Mouse (Mus musculus): ENCODE measurements around the gene Gcm1. TPM values are rescaled to one million over a fixed set of nuclear protein-coding genes. Genes with fewer than 3 reads are reported as not detected.

Gcm1 gene
- total and polyA plus RNA-seq, 3 experiments = 0.05 TPM; not detected in 2

GRCm38 (mm10) chr9:78010707-78011106 lies 41.0 kb upstream of the Gcm1 start:
- H3K27me3 ChIP-seq (ENCODE audit: insufficient read depth, low read length) = peaks cover 33% of the 10 kb centered on the region
- no peak for DNase-seq (ENCODE audit: low spot score)
- H3K9me3 ChIP-seq (replicated peaks) = no peaks in the 10 kb centered on the region
- ATAC-seq (ENCODE audit: extremely low read depth, insufficient number of reproducible peaks, low FRiP score, poor library complexity, severe bottlenecking) = no peak
- H3K4me1 ChIP-seq (ENCODE audit: insufficient read depth, low read depth, low read length) = peaks cover 18% of the 10 kb centered on the region
- TF ChIP-seq GATA1 (IDR thresholded peaks at IDR 0.05; ENCODE audit: borderline replicate concordance, low read length) (no peak), GATA2 (IDR thresholded peaks at IDR 0.05; ENCODE audit: borderline replicate concordance, low read depth, low read length) (no peak), CTCF (IDR thresholded peaks at IDR 0.05; ENCODE audit: low read depth, low read length) (no peak), POLR2AphosphoS5 (IDR thresholded peaks at IDR 0.05; ENCODE audit: insufficient replicate concordance, low read depth, low read length) (no peak), TAL1 (conservative IDR thresholded peaks at IDR 0.05; ENCODE audit: low read depth, low read length) (no peak)
- H3K4me3 ChIP-seq (ENCODE audit: low read depth, low read length) = no peak overlapping the region
- no peaks in the 10 kb centered on the region for H3K36me3 ChIP-seq (replicated peaks)

GRCm38 (mm10) chr9:78012066-78012465 lies 39.7 kb upstream of the Gcm1 start:
- DNase-seq (ENCODE audit: low spot score) = no peak
- no peak for ATAC-seq (ENCODE audit: extremely low read depth, insufficient number of reproducible peaks, low FRiP score, poor library complexity, severe bottlenecking)
- Histone ChIP-seq H3K4me3 (ENCODE audit: low read depth, low read length) (no peak overlapping the region), H3K27me3 (ENCODE audit: insufficient read depth, low read length) (peaks cover 34% of the 10 kb centered on the region), H3K4me1 (ENCODE audit: insufficient read depth, low read depth, low read length) (peaks cover 7% of the 10 kb centered on the region; the same call in 1 of the 2 replicates), H3K9me3 (replicated peaks) (no peaks in the 10 kb centered on the region), H3K36me3 (replicated peaks) (no peaks in the 10 kb centered on the region)
- TF ChIP-seq GATA1 (IDR thresholded peaks at IDR 0.05; ENCODE audit: borderline replicate concordance, low read length) = no peak
- TF ChIP-seq GATA2 (IDR thresholded peaks at IDR 0.05; ENCODE audit: borderline replicate concordance, low read depth, low read length) = no peak
- no peak for TF ChIP-seq TAL1 (conservative IDR thresholded peaks at IDR 0.05; ENCODE audit: low read depth, low read length)
- no peak for TF ChIP-seq POLR2AphosphoS5 (IDR thresholded peaks at IDR 0.05; ENCODE audit: insufficient replicate concordance, low read depth, low read length)

DNA sequence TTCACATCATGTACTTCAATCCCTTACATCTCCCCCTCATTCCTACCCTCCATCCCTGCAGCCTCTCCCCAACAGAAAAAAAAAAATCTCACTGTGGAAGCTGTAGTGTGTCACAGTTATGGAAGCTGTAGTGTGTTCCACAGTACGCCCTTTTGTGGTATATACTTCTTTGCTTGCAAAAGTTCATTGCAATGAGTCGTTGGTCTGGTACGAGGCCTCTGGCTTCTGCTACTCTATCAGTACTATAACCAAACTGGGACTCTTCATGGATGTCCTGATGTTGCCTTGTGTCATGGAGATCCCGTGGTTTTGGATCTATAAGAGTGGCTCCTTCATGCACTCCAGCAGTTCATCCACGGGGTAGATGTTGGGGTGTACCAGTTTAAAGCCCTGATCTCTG lies 39.0 kb upstream of the Gcm1 start:
- peaks cover 32% of the 10 kb centered on the region for H3K27me3 ChIP-seq (ENCODE audit: insufficient read depth, low read length)
- H3K4me3 ChIP-seq (ENCODE audit: low read depth, low read length) = no peak overlapping the region
- no peak for DNase-seq (ENCODE audit: low spot score)
- TF ChIP-seq GATA1 (IDR thresholded peaks at IDR 0.05; ENCODE audit: borderline replicate concordance, low read length) = no peak
- no peak for TF ChIP-seq CTCF (IDR thresholded peaks at IDR 0.05; ENCODE audit: low read depth, low read length)
- TF ChIP-seq TAL1 (conservative IDR thresholded peaks at IDR 0.05; ENCODE audit: low read depth, low read length) = no peak
- TF ChIP-seq POLR2AphosphoS5 (IDR thresholded peaks at IDR 0.05; ENCODE audit: insufficient replicate concordance, low read depth, low read length) = no peak
- no peak for TF ChIP-seq GATA2 (IDR thresholded peaks at IDR 0.05; ENCODE audit: borderline replicate concordance, low read depth, low read length)
- H3K9me3 ChIP-seq (replicated peaks) = no peaks in the 10 kb centered on the region
- H3K36me3 ChIP-seq (replicated peaks) = no peaks in the 10 kb centered on the region
- H3K4me1 ChIP-seq (ENCODE audit: insufficient read depth, low read depth, low read length) = peaks cover 7% of the 10 kb centered on the region; the same call in 1 of the 2 replicates
- no peak for ATAC-seq (ENCODE audit: extremely low read depth, insufficient number of reproducible peaks, low FRiP score, poor library complexity, severe bottlenecking)

- H3K4me1 ChIP-seq (ENCODE audit: insufficient read depth, low read depth, low read length) = peaks cover 11% of the 10 kb centered on the region
- no peak overlapping the region for H3K4me3 ChIP-seq (ENCODE audit: low read depth, low read length)
- ATAC-seq (ENCODE audit: extremely low read depth, insufficient number of reproducible peaks, low FRiP score, poor library complexity, severe bottlenecking) (no peak), DNase-seq (ENCODE audit: low spot score) (no peak)
- H3K9me3 ChIP-seq (replicated peaks) = no peaks in the 10 kb centered on the region
- H3K27me3 ChIP-seq (ENCODE audit: insufficient read depth, low read length) = peaks cover 30% of the 10 kb centered on the region
- TF ChIP-seq CTCF (IDR thresholded peaks at IDR 0.05; ENCODE audit: low read depth, low read length) = peak; percentile 37; the same call in 1 of the 2 replicates
- no peak for TF ChIP-seq TAL1 (conservative IDR thresholded peaks at IDR 0.05; ENCODE audit: low read depth, low read length)
- no peaks in the 10 kb centered on the region for H3K36me3 ChIP-seq (replicated peaks)
These were observed 37.9 kb upstream of the Gcm1 start for GRCm38 (mm10) chr9:78013813-78014212.

GRCm38 (mm10) chr9:78015816-78016215 lies 35.9 kb upstream of the Gcm1 start:
- H3K36me3 ChIP-seq (replicated peaks) = no peaks in the 10 kb centered on the region
- no peak overlapping the region for H3K4me3 ChIP-seq (ENCODE audit: low read depth, low read length)
- H3K9me3 ChIP-seq (replicated peaks) = no peaks in the 10 kb centered on the region
- H3K4me1 ChIP-seq (ENCODE audit: insufficient read depth, low read depth, low read length) = peaks cover 15% of the 10 kb centered on the region
- TF ChIP-seq POLR2AphosphoS5 (IDR thresholded peaks at IDR 0.05; ENCODE audit: insufficient replicate concordance, low read depth, low read length) = no peak
- no peak for TF ChIP-seq TAL1 (conservative IDR thresholded peaks at IDR 0.05; ENCODE audit: low read depth, low read length)
- TF ChIP-seq GATA2 (IDR thresholded peaks at IDR 0.05; ENCODE audit: borderline replicate concordance, low read depth, low read length) = no peak
- TF ChIP-seq CTCF (IDR thresholded peaks at IDR 0.05; ENCODE audit: low read depth, low read length) = no peak
- no peak for TF ChIP-seq GATA1 (IDR thresholded peaks at IDR 0.05; ENCODE audit: borderline replicate concordance, low read length)
- no peak for DNase-seq (ENCODE audit: low spot score)
- no peak for ATAC-seq (ENCODE audit: extremely low read depth, insufficient number of reproducible peaks, low FRiP score, poor library complexity, severe bottlenecking)
- peaks cover 29% of the 10 kb centered on the region for H3K27me3 ChIP-seq (ENCODE audit: insufficient read depth, low read length)

GRCm38 (mm10) chr9:78016288-78016687 lies 35.4 kb upstream of the Gcm1 start:
- ATAC-seq (ENCODE audit: extremely low read depth, insufficient number of reproducible peaks, low FRiP score, poor library complexity, severe bottlenecking) (no peak), DNase-seq (ENCODE audit: low spot score) (no peak)
- no peaks in the 10 kb centered on the region for H3K36me3 ChIP-seq (replicated peaks)
- H3K27me3 ChIP-seq (ENCODE audit: insufficient read depth, low read length) = peaks cover 33% of the 10 kb centered on the region
- TF ChIP-seq CTCF (IDR thresholded peaks at IDR 0.05; ENCODE audit: low read depth, low read length) (no peak), TAL1 (conservative IDR thresholded peaks at IDR 0.05; ENCODE audit: low read depth, low read length) (no peak), POLR2AphosphoS5 (IDR thresholded peaks at IDR 0.05; ENCODE audit: insufficient replicate concordance, low read depth, low read length) (no peak), GATA2 (IDR thresholded peaks at IDR 0.05; ENCODE audit: borderline replicate concordance, low read depth, low read length) (no peak), GATA1 (IDR thresholded peaks at IDR 0.05; ENCODE audit: borderline replicate concordance, low read length) (no peak)
- H3K9me3 ChIP-seq (replicated peaks) = no peaks in the 10 kb centered on the region
- no peak overlapping the region for H3K4me3 ChIP-seq (ENCODE audit: low read depth, low read length)
- peaks cover 12% of the 10 kb centered on the region for H3K4me1 ChIP-seq (ENCODE audit: insufficient read depth, low read depth, low read length)

DNA sequence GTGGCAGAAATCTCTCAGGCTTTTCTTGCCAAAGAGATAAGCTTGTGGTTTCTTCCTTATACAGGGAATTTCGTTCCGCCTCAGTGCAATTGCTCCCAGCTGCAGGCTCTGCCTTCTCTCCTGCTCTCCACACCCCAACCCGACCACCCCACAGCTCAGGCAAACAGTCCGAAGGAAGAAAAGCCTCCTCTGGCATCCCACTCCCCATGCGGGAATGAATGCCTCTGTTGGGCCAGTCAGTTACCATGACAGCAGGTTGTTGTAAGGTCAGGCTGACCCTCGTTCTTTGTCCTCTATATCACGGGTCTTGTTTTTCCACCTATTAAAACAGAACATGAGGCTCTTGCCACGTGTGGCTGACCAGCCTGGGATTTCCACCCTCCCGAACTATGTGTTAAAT lies 30.5 kb upstream of the Gcm1 start:
- Histone ChIP-seq H3K4me1 (ENCODE audit: insufficient read depth, low read depth, low read length) (peaks cover 16% of the 10 kb centered on the region), H3K4me3 (ENCODE audit: low read depth, low read length) (no peak overlapping the region), H3K36me3 (replicated peaks) (no peaks in the 10 kb centered on the region), H3K9me3 (replicated peaks) (no peaks in the 10 kb centered on the region), H3K27me3 (ENCODE audit: insufficient read depth, low read length) (peaks cover 35% of the 10 kb centered on the region)
- no peak for TF ChIP-seq POLR2AphosphoS5 (IDR thresholded peaks at IDR 0.05; ENCODE audit: insufficient replicate concordance, low read depth, low read length)
- DNase-seq (ENCODE audit: low spot score) (no peak), ATAC-seq (ENCODE audit: extremely low read depth, insufficient number of reproducible peaks, low FRiP score, poor library complexity, severe bottlenecking) (no peak)
